Mouse (Mus musculus) spleen, adult 18-20 months (tissue): ENCODE measurements around the gene Mdn1.
A peak's percentile ranks its signal among the peaks of the same experiment; 100 is the strongest.

Experiments used
- DNase-seq, 2 experiments: peaks; one replicate each; pipeline ENCODE4 v3.0.0; 2022; ENCODE audit warnings: mixed read lengths in 2 of 2

The Mdn1 gene

GRCm38 (mm10) chr4:32789020-32789419 lies 132.1 kb downstream of the Mdn1 start:
- DNase-seq = no peak

- no peak for DNase-seq
These were observed 142.1 kb downstream of the Mdn1 start for GRCm38 (mm10) chr4:32798976-32799375.

GRCm38 (mm10) chr4:32799966-32800576 lies 143.2 kb downstream of the Mdn1 start, which contains the start of gene Lyrm2:
Gene Lyrm2 (plus strand): TSS chr4:32800253.
- peak; percentile 66 to 77 for DNase-seq

GRCm38 (mm10) chr4:32800577-32801170 lies 143.8 kb downstream of the Mdn1 start:
- no peak for DNase-seq

GRCm38 (mm10) chr4:32817478-32817877 lies 160.6 kb downstream of the Mdn1 start:
- DNase-seq = no peak

GRCm38 (mm10) chr4:32820676-32821075 lies 163.8 kb downstream of the Mdn1 start:
- no peak for DNase-seq

- no peak for DNase-seq
These were observed 167.3 kb downstream of the Mdn1 start for GRCm38 (mm10) chr4:32824254-32824653.
